Mouse (Mus musculus) central nervous system, embryonic 11.5 days (tissue): ENCODE data around the gene Irf6. TPM values are rescaled to one million over a fixed set of nuclear protein-coding genes. Genes with fewer than 3 reads are reported as not detected.

Experiments
- polyA plus RNA-seq: library from polyadenylated mRNA; depleted of rRNA; stranded (reverse); fragments of >200 nt; gene quantifications from 2 replicates; pipeline ENCODE4 v1.2.3, GENCODE M21; 2012; rRNA removed

Gene Irf6
- 1.6 and 2.9 TPM in 2 replicates for polyA plus RNA-seq

DNA sequence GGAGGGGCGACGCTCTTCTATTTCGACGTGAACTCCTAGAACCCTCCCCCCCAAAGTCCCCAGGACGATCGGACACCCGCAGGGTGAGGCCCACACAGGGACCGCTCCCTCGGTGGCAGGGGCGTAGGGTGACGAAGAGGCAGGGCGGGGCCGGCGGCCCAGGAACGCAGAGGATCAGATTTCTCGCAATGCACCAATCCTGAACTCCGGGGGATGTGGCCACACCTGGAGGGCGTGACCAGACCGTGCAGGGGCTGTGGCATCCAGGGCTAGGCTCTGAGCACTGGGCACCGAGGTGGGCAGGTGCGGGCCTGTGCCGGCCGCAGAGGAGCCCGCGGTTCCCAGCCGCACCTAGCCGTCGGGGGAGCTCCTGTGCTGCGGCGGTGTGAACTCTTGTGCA lies at the start of gene Irf6:
Gene Irf6, plus strand, starts transcription at position 240 of the 400 bp plus-strand sequence.

DNA sequence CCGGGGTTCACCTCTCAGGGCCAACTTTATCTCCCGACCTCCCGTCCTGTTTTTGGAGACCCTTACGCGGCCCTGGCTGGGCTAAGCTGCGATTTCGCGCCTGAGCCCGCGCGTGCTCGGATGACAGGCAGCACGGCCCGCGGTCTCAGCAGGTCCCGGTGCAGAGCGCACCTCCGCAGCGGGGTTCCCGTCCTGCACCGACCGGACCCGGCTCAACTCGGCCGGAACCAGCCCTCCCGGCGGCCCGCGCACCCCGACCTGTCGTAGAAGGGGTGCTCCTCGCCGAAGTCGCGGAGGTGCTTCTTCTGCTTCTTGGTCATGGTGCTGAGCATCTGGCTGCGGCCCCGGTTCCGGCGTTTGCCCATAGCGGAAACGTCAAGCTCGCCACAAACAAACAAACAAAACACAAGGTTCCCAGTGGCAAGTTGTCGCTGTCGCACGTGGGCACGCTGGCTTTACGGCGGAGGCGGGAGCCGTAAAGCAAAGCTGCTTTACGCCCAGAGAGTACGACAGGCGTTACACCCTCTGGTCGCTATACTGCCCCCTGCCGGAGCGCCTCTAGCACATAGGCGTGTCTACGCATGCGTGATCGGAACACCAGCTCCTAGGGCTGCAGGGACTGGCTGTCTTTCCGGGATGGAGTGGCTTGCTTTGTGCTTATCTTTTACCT lies 23.0 kb upstream of the Irf6 start, which contains the start of gene Diexf:
Gene Diexf, minus strand, starts transcription at position 487 of the 670 bp plus-strand sequence.

DNA sequence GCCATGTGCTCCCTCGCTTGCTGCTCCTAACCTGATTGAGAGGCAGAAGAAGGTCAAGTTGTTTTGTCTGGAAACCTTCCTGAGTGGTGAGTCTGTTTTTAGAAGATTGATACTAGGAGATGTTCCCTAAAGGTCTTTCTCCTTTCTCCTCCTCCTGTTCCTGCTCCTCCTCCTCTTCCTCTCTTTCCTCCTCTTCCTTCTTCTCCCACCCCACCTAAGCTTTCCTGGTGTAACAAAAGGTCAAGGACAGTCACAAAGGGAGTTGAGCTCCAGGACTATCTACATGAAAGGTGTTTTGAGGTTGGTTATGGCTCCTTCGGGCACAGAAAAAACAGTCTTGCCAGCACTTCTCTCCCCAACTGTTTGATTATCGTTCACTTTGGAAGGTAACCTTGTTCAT lies 14.8 kb downstream of the Irf6 start, which contains the start of gene A130010J15Rik:
Gene A130010J15Rik, plus strand, starts transcription at position 301 of the 400 bp plus-strand sequence.

DNA sequence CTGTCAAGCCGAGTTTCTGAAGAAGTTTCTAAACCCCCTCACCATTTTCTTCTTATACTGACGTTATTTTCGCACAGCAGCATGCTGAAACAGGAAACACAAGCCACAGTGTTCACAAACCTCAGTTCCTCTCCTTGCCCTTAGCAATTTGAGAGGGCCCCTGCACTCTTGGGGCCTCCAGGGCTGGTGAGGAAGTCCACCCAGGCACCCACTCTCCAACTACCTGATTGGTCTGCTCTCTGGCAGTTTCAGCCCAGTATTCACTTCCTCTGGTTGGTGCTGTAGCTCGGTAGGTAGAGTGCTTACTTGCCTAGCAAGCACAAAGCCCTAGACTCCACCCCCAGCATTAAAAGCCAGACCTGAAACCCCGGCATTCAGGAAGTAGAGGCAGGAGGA lies 48.5 kb downstream of the Irf6 start, which contains the start of gene Traf3ip3:
Gene Traf3ip3, minus strand, starts transcription at position 321 of the 396 bp plus-strand sequence.

DNA sequence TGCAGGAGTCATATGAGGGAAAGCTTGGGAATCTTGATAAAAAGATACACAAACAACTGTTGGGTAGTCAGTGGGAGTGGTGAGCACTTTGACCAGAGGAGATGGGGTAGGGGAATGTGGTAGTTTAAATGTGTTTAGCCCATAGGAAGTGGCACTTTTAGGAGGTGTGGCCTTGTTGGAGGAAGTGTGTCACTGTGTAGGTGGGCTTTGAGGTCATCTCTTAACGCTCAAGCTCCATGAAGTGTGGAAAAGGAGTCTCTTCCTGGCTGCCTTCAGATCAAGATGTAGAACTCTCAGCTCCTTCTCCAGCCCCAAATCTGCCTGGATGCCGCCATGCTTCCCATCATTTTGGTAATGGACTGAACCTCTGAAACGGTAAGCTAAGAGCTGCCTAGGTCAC lies 54.6 kb downstream of the Irf6 start, which contains the start of gene Lamb3:
Gene Lamb3, plus strand, starts transcription at position 197 of the 400 bp plus-strand sequence.

Other genes starting within 250 kb of the Irf6 start
- 4.0 and 6.5 TPM in 2 replicates for gene Syt14, start 117.3 kb upstream of the Irf6 start, polyA plus RNA-seq
- 14.8 and 32.2 TPM in 2 replicates for gene Diexf, start 22.8 kb upstream of the Irf6 start, polyA plus RNA-seq
- gene A130010J15Rik, start 14.9 kb downstream of the Irf6 start, polyA plus RNA-seq, result 6.1 and 9.9 TPM in 2 replicates
- 1.7 and 2.3 TPM in 2 replicates for gene Traf3ip3, start 48.6 kb downstream of the Irf6 start, polyA plus RNA-seq
- 0.41 and 0.58 TPM in 2 replicates for gene Lamb3, start 54.6 kb downstream of the Irf6 start, polyA plus RNA-seq
- 0.10 and 0.29 TPM in 2 replicates for gene Hsd11b1, start 111.0 kb downstream of the Irf6 start, polyA plus RNA-seq
- gene G0s2, start 120.1 kb downstream of the Irf6 start, polyA plus RNA-seq, result 15.7 and 20.5 TPM in 2 replicates
- 10.0 and 14.9 TPM in 2 replicates for gene Camk1g, start 217.2 kb downstream of the Irf6 start, polyA plus RNA-seq